Mouse (Mus musculus): Measurements from ENCODE around the gene Gm17660. TPM values are rescaled to one million over a fixed set of nuclear protein-coding genes. Genes with fewer than 3 reads are reported as not detected.

The Gm17660 gene
- polyA plus RNA-seq, 1 experiment = not detected

DNA sequence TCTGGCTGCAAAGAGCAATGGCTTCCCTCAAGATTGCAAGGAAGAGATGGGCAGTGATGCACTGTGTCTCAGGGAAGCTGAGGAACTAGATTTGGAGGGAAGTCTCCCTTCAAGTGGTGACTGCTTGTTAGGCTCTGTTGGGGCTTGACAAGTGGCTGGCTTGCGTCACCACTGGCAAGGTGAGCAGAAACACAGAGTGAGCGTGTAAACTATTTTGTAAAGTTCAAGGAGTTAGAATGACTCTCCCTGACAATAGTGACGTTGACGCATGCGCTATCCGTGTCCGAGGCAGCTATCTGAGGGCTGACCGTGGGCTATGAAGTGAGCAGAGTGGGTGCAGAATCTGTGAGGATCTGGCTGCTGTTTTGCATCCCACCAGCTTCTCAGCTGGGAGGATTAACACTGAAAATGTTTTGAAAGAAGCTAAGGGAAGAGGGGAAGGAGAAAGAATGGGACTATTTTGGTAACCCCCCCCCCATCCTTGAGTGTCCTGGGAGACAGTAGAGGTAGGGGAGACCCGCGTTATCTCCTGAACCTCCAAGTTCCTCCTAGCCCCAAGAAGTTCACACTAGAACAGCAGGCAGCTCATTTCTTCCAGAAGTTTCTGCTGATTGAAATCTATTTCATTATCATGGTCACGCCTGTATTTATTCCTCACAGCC lies 18.1 kb upstream of the Gm17660 start:
- TF ChIP-seq POLR2A (IDR thresholded peaks at IDR 0.05; ENCODE audit: insufficient read depth, low read depth, low read length) = no peak
- no peak overlapping the region for H3K27ac ChIP-seq (ENCODE audit: insufficient read depth, low read depth, low read length)
- H3K4me3 ChIP-seq (ENCODE audit: insufficient read depth, low read depth, low read length) = no peak overlapping the region
- H3K4me1 ChIP-seq (ENCODE audit: control insufficient read depth, insufficient read depth, low read length) = peaks cover 5% of the 10 kb centered on the region
- WGBS = 75% methylated on average over 11 of the region's 11 CpGs

DNA sequence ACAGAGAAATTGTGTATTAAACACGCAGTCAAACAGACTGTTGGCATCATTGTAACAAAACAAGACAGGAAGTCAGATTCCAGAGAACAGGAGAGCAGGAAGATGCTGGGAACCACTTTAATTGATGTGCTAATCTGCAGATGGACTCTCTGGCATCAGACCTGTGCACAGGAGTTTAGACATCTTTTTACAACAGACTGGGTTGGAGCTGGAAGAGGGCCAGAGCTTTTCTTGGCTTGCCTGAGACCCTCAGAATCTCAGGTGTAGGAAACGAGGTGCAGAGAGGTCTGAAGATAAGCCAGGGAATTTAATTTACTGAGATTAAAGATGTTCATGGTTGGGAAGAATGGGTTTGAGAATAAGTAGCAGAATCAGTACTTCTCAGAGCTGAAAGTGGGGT lies 12.3 kb upstream of the Gm17660 start:
- Histone ChIP-seq H3K27ac (ENCODE audit: insufficient read depth, low read depth, low read length) (no peak overlapping the region), H3K4me3 (ENCODE audit: insufficient read depth, low read depth, low read length) (no peak overlapping the region), H3K4me1 (ENCODE audit: control insufficient read depth, insufficient read depth, low read length) (no peaks in the 10 kb centered on the region)
- WGBS = 79% methylated on average over 2 of the region's 2 CpGs
- TF ChIP-seq CTCF (IDR thresholded peaks at IDR 0.05; ENCODE audit: insufficient read depth, low read depth, low read length) (no peak), POLR2A (IDR thresholded peaks at IDR 0.05; ENCODE audit: insufficient read depth, low read depth, low read length) (no peak)

DNA sequence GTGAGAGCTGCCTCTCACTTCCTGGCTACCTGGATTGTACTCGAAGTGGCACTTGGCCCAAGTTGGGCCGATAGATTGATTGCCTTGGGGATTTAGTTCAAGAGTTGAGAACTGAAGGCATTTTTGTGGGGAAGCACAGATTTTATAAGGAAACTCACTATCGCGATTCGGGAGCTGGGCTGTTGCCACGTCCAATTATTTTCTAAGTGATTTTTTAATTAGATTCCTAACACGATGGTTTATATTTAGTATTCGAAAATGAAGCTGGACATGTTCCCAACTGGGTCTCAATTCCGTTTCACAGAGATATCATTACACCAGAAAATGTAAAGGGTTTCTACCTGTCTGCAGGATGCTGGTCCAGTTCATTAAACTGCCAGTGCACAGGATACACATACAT lies 8.0 kb upstream of the Gm17660 start:
- H3K27ac ChIP-seq (ENCODE audit: insufficient read depth, low read depth, low read length) = no peak overlapping the region
- TF ChIP-seq CTCF (IDR thresholded peaks at IDR 0.05; ENCODE audit: insufficient read depth, low read depth, low read length) = no peak
- TF ChIP-seq POLR2A (IDR thresholded peaks at IDR 0.05; ENCODE audit: insufficient read depth, low read depth, low read length) = no peak
- 63% methylated on average over 9 of the region's 9 CpGs for WGBS
- no peaks in the 10 kb centered on the region for H3K4me1 ChIP-seq (ENCODE audit: control insufficient read depth, insufficient read depth, low read length)
- H3K4me3 ChIP-seq (ENCODE audit: insufficient read depth, low read depth, low read length) = no peak overlapping the region

DNA sequence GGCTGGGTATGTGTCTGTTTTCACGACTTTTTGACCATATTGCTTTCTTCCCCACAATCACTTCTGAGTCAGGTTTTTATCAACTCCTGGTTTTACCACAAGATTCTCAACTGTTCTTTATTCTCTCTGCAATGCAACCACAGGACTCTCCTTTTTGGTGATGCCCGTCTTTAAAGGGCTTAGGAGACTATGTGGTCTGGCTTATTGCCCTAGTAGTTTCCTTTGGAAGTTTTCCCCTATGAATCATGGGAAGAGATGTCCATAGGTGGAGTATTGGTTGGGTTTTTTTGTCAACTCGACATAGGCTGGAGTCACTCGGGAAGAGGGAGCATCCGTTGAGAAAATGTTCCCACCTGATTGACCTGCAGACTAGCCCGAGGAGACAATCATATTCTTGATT lies 3.3 kb upstream of the Gm17660 start:
- TF ChIP-seq CTCF (IDR thresholded peaks at IDR 0.05; ENCODE audit: insufficient read depth, low read depth, low read length) (no peak), POLR2A (IDR thresholded peaks at IDR 0.05; ENCODE audit: insufficient read depth, low read depth, low read length) (no peak)
- 85% methylated on average over 6 of the region's 6 CpGs for WGBS
- Histone ChIP-seq H3K4me3 (ENCODE audit: insufficient read depth, low read depth, low read length) (no peak overlapping the region), H3K4me1 (ENCODE audit: control insufficient read depth, insufficient read depth, low read length) (no peaks in the 10 kb centered on the region), H3K27ac (ENCODE audit: insufficient read depth, low read depth, low read length) (no peak overlapping the region)

DNA sequence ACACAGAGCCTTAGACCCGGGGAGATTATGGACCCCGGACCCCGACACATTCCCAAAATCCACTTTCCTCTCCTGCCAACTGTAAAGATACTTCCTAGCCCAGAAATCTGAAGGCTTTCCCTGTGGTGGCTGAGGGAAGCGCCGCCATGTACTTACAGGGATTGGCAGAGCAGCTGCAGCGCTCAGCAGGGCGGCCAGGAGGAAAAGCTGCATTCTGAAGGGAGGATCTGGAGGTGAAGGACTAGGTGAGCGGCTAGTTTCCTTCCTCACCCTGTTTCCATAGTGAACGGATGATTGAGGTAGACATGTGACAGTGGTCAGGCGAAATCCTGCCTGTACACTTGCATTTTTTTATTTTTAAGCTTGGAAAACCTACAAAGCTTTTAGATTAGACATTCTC lies 1.0 kb downstream of the Gm17660 start:
- H3K4me1 ChIP-seq (ENCODE audit: control insufficient read depth, insufficient read depth, low read length) = peaks cover 5% of the 10 kb centered on the region
- WGBS = 54% methylated on average over 10 of the region's 10 CpGs
- no peak overlapping the region for H3K4me3 ChIP-seq (ENCODE audit: insufficient read depth, low read depth, low read length)
- H3K27ac ChIP-seq (ENCODE audit: insufficient read depth, low read depth, low read length) = no peak overlapping the region
- TF ChIP-seq POLR2A (IDR thresholded peaks at IDR 0.05; ENCODE audit: insufficient read depth, low read depth, low read length) = no peak
- no peak for TF ChIP-seq CTCF (IDR thresholded peaks at IDR 0.05; ENCODE audit: insufficient read depth, low read depth, low read length)

DNA sequence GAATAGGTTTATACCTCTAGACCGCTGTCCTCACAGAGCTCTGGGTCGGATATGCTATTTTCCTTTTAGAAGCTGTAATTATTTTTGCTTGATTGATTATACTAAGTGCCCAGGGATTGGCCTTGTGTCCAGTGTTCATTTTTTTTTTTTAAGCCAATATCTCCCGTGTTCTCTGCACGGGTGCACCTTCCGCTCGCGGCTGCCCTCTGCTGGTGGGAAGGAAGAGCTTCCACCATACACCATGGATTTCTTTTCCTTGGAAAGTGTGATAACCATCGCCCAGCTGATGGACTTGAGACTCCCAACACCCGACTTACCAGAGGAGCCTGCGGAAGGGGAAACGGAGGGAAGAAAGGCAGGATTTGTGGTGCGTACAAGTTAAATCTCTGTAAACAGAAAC lies 3.0 kb downstream of the Gm17660 start:
- TF ChIP-seq CTCF (IDR thresholded peaks at IDR 0.05; ENCODE audit: insufficient read depth, low read depth, low read length) (peak; percentile 90), POLR2A (IDR thresholded peaks at IDR 0.05; ENCODE audit: insufficient read depth, low read depth, low read length) (no peak)
- 24% methylated on average over 12 of the region's 12 CpGs for WGBS
- peaks cover 5% of the 10 kb centered on the region for H3K4me1 ChIP-seq (ENCODE audit: control insufficient read depth, insufficient read depth, low read length)
- no peak overlapping the region for H3K4me3 ChIP-seq (ENCODE audit: insufficient read depth, low read depth, low read length)
- H3K27ac ChIP-seq (ENCODE audit: insufficient read depth, low read depth, low read length) = no peak overlapping the region

DNA sequence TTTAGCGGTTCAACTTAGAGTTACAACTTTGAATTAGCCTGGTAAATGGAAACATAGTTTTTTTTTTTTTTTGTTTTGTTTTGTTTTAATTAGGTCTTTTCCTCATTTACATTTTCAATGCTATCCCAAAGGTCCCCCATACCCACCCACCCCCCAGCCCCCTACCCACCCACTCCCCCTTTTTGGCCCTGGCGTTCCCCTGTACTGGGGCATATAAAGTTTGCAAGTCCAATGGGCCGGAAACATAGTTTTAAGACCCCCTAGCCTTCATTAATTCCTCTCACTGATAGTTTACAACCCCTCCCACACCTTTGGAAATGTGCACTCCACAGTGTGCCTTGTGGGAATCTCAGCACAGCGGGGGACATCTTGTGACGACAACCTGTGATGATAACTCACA lies 3.8 kb downstream of the Gm17660 start:
- TF ChIP-seq POLR2A (IDR thresholded peaks at IDR 0.05; ENCODE audit: insufficient read depth, low read depth, low read length) (no peak), CTCF (IDR thresholded peaks at IDR 0.05; ENCODE audit: insufficient read depth, low read depth, low read length) (no peak)
- no peak overlapping the region for H3K4me3 ChIP-seq (ENCODE audit: insufficient read depth, low read depth, low read length)
- peaks cover 5% of the 10 kb centered on the region for H3K4me1 ChIP-seq (ENCODE audit: control insufficient read depth, insufficient read depth, low read length)
- H3K27ac ChIP-seq (ENCODE audit: insufficient read depth, low read depth, low read length) = no peak overlapping the region
- 84% methylated on average over 5 of the region's 5 CpGs for WGBS

DNA sequence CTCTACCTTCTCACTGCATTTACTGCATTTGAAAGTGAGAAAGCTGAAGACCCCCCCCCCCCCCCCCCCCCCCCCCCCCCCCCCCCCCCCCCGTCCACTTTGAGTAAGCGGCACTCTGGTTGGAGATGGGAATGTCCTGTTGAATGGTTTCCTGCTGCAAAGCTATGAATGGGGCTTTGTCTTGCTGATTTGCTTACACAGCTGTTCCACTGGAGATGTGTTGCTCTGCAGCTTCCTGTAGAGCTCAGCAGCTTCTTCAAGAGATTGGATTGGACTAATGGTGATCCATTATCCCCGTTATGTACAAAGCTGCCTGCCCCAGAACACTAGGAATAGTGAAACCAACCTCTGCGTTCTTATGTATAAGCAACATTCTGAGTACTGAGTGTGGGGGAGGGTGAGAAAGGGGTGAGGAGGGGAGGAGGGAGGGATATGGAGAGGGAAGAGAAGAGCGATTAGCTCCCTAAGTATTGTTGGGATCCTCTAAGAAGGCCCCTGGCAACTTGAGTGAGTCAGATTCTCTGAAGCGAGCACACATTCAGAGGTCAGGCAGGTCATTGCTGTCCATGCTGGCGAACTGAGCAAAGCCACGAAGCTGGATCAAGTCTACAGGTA lies 5.0 kb downstream of the Gm17660 start:
- WGBS = 41% methylated on average over 7 of the region's 8 CpGs
- TF ChIP-seq CTCF (IDR thresholded peaks at IDR 0.05; ENCODE audit: insufficient read depth, low read depth, low read length) (no peak), POLR2A (IDR thresholded peaks at IDR 0.05; ENCODE audit: insufficient read depth, low read depth, low read length) (no peak)
- no peak overlapping the region for H3K4me3 ChIP-seq (ENCODE audit: insufficient read depth, low read depth, low read length)
- peaks cover 5% of the 10 kb centered on the region for H3K4me1 ChIP-seq (ENCODE audit: control insufficient read depth, insufficient read depth, low read length)
- peak overlapping the region; percentile 53; the same call in 1 of the 2 replicates for H3K27ac ChIP-seq (ENCODE audit: insufficient read depth, low read depth, low read length)

DNA sequence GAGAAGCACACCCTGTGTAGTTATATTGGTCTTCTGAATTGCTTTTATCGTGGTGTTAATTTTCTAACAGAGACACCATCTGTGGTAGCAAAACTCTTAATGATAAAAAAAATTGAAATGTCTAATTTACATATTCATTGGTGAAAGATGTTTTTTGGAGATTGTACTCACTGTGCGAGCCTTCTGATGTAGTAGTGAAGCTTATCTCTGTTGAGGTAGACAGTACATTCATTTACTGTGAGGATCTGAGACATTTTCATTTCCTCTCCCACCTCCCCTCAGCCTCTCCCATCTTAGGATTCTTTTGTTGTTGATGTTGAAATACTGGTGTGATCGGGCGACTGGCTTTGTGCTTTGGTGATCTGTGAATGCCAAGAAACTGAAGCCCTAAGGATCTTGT lies 6.4 kb downstream of the Gm17660 start:
- TF ChIP-seq POLR2A (IDR thresholded peaks at IDR 0.05; ENCODE audit: insufficient read depth, low read depth, low read length) = no peak
- TF ChIP-seq CTCF (IDR thresholded peaks at IDR 0.05; ENCODE audit: insufficient read depth, low read depth, low read length) = no peak

More for the DNA sequence above, 6.4 kb downstream of the Gm17660 start:
- Histone ChIP-seq H3K4me1 (ENCODE audit: control insufficient read depth, insufficient read depth, low read length) (peaks cover 5% of the 10 kb centered on the region), H3K4me3 (ENCODE audit: insufficient read depth, low read depth, low read length) (no peak overlapping the region), H3K27ac (ENCODE audit: insufficient read depth, low read depth, low read length) (no peak overlapping the region)
- 77% methylated on average over 4 of the region's 4 CpGs for WGBS

Measured in olfactory bulb, adult 2 months (tissue).